Mouse (Mus musculus): ENCODE measurements around the gene Tbc1d30.

DNA sequence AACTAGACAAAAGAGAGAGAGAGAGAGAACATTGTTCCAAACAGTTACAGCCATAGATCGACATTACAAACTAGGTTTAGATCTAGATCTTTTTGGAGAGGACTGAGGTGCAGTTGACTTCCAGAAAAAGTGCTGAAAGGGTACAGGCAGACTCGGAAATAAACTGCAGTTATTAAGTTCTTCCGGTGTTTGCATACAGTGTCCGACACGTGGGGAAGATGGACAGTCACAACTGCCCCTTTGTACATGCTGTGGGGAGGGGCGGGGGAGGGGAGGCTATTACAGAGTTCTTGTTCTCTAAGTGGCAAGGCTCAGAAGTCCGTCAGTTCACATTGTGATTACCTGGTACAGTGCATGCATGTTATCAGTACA lies 86.9 kb downstream of the Tbc1d30 start:
- TF ChIP-seq FLI1 (IDR thresholded peaks at IDR 0.05; ENCODE audit: low read length) (no peak), GATA1 (IDR thresholded peaks at IDR 0.05; ENCODE audit: borderline replicate concordance, low read length) (no peak)
